Mouse (Mus musculus) heart, postnatal 0 days (tissue): ENCODE measurements at regions not wholly inside any gene's neighbourhood (a gene's known extent, or its start where the extent isn't known, plus 50 kb on each side); places are given as distances from the start of the nearest gene placed in this dataset.

ENCODE experiments used
- ATAC-seq: fragments of 200-750 bp; cut with Nextera tagmentation; 2 replicates; pipeline ENCODE4 v1.8.0; 2017; ENCODE audit warnings: low read depth, moderate number of reproducible peaks, moderate library complexity; ENCODE audit not compliant: insufficient read depth
- DNase-seq: peaks from one replicate; pipeline ENCODE4 v3.0.0-alpha.2; 2016; ENCODE audit warnings: low spot score
- H3K27ac ChIP-seq: fragments of 300-500 bp; sonication (generic); 2 replicates; pipeline ENCODE4 v1.5.1; 2014; ENCODE audit warnings: low read depth, mild to moderate bottlenecking
- H3K27me3 ChIP-seq: fragments of 300-500 bp; sonication (generic); 2 replicates; pipeline ENCODE4 v1.6.1; 2014; ENCODE audit warnings: low read length, mixed read lengths; ENCODE audit not compliant: control insufficient read depth, insufficient read depth
- H3K36me3 ChIP-seq: fragments of 300-500 bp; sonication (generic); replicated peaks from 2 replicates; pipeline ENCODE4 v1.6.1; 2014; ENCODE audit warnings: low read length, mixed read lengths; ENCODE audit not compliant: control insufficient read depth, insufficient read depth
- H3K4me1 ChIP-seq: fragments of 300-500 bp; sonication (generic); 2 replicates; pipeline ENCODE4 v1.6.1; 2014; ENCODE audit warnings: antibody characterized with exemption; ENCODE audit not compliant: control insufficient read depth, insufficient read depth
- H3K4me2 ChIP-seq: fragments of 300-500 bp; sonication (generic); 2 replicates; pipeline ENCODE4 v1.6.1; 2014; ENCODE audit warnings: low read depth, mild to moderate bottlenecking, low read length, moderate library complexity
- H3K4me3 ChIP-seq: fragments of 300-500 bp; sonication (generic); 2 replicates; pipeline ENCODE4 v1.5.1; 2014; ENCODE audit warnings: low read depth, low read length
- H3K9ac ChIP-seq: fragments of 300-500 bp; sonication (generic); replicated peaks from 2 replicates; pipeline ENCODE4 v1.6.1; 2014; ENCODE audit warnings: low read depth, low read length, mixed read lengths
- H3K9me3 ChIP-seq: fragments of 300-500 bp; sonication (generic); replicated peaks from 2 replicates; pipeline ENCODE4 v1.6.1; 2016; ENCODE audit warnings: low read length; ENCODE audit not compliant: control insufficient read depth
- CTCF ChIP-seq: IDR thresholded peaks from 2 replicates; pipeline ENCODE4 v1.5.1; 2016; ENCODE audit warnings: antibody characterized with exemption, control low read depth, low read depth
- EP300 ChIP-seq: IDR thresholded peaks from 2 replicates; pipeline ENCODE4 v1.6.1; 2016; ENCODE audit warnings: antibody characterized with exemption, low read depth
- WGBS: fragments of 180-500 bp; shearing (Covaris S2); extraction: QIAGEN DNeasy Blood & Tissue Kit; methylation state at CpG from one replicate; pipeline ENCODE4 v1.1.7; 2014; 5-methylcytosine and 5-hydroxymethylcytosine counted together

DNA sequence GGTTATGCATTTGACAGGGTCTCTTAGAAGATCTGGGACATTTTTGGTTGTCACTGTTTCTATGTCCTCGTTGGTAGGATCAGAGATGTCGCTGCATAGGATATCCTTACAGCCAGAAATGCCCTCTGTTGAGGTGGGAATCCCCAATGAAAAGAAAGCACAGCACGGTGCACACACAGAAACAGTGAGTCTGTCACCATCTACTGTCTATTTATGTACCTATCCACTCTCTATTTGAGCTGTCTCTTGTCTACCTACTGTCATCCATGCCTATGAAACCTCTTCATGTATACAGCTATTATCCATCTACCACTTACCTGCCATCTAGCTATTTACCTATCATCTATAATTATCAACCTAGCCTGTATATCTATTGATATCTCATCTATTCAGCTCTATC, 53.6 kb upstream of the Kcnj15 start:
- Histone ChIP-seq H3K4me3 (no peak overlapping the region), H3K4me2 (no peak overlapping the region), H3K27me3 (no peaks in the 10 kb centered on the region), H3K36me3 (no peaks in the 10 kb centered on the region), H3K9me3 (no peaks in the 10 kb centered on the region), H3K4me1 (no peaks in the 10 kb centered on the region), H3K9ac (no peak overlapping the region), H3K27ac (no peak overlapping the region)
- no peak for TF ChIP-seq EP300
- WGBS: 83% methylated on average over 3 of the region's 3 CpGs
- no peak for DNase-seq
- no peak for ATAC-seq

GRCm38 (mm10) chr16:95204507-95204906, 52.9 kb upstream of the Kcnj15 start:
- no peak overlapping the region for H3K4me3 ChIP-seq
- ATAC-seq (no peak), DNase-seq (no peak)
- no peak for TF ChIP-seq EP300
- no peak overlapping the region for H3K27ac ChIP-seq
- H3K9me3 ChIP-seq: no peaks in the 10 kb centered on the region
- H3K9ac ChIP-seq: no peak overlapping the region
- no peaks in the 10 kb centered on the region for H3K36me3 ChIP-seq
- 87% methylated on average over 6 of the region's 6 CpGs for WGBS
- H3K4me1 ChIP-seq: no peaks in the 10 kb centered on the region
- no peaks in the 10 kb centered on the region for H3K27me3 ChIP-seq
- H3K4me2 ChIP-seq: no peak overlapping the region

DNA sequence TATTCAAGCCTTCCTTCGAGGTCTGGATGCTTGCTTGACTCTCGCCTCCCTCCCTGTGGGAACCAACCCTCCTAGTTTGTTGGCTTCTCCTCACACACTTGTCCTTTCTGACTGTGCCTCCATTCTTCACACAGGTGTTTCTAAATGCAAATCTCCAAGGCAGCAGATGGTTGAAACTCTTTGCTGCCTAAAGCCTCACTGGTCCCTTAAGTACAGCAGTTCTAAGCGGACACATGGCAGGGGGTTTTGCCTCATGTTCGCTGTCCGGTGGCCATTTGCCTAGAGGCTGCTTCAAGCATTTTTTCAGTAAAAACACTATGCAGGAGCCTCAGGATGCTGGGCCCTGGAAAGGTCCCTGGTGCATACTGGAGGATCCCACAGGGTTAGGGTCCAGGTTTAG, 50.9 kb upstream of the Kcnj15 start:
- 85% methylated on average over 5 of the region's 5 CpGs for WGBS
- Histone ChIP-seq H3K9me3 (no peaks in the 10 kb centered on the region), H3K36me3 (no peaks in the 10 kb centered on the region), H3K4me3 (no peak overlapping the region), H3K9ac (no peak overlapping the region), H3K4me1 (no peaks in the 10 kb centered on the region), H3K4me2 (no peak overlapping the region), H3K27ac (no peak overlapping the region), H3K27me3 (no peaks in the 10 kb centered on the region)
- ATAC-seq (no peak), DNase-seq (no peak)
- TF ChIP-seq CTCF (no peak), EP300 (no peak)

DNA sequence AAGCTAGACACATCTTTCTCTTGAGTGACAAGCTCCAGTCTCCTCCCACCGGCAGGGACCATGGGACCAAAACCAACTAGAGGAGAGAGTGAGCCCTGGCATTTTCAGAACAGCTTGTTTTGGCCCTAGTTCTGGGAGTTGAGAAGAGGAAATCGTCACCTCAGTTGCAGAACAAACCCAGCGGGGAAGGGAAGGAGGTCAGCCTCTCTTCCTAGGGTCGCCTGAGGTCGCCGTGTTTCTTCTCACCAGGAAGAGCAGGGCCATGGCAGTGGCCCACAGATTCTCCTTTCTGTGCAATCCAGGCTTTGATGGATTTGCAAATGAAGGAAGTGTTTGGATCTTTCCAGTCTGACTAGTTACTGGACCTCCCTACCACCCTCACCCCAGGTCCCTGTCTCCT, 49.8 kb upstream of the Kcnj15 start:
- ATAC-seq (no peak), DNase-seq (no peak)
- Histone ChIP-seq H3K27me3 (no peaks in the 10 kb centered on the region), H3K4me3 (no peak overlapping the region), H3K27ac (no peak overlapping the region), H3K4me1 (no peaks in the 10 kb centered on the region), H3K9me3 (no peaks in the 10 kb centered on the region), H3K9ac (no peak overlapping the region), H3K4me2 (no peak overlapping the region), H3K36me3 (no peaks in the 10 kb centered on the region)
- no peak for TF ChIP-seq EP300
- 62% methylated on average over 6 of the region's 6 CpGs for WGBS
